Mouse (Mus musculus) liver (tissue): ENCODE measurements around the gene Calhm5.

ENCODE experiments used
- DNase-seq: peaks from one replicate; pipeline ENCODE4 v3.0.0-alpha.2; 2020; ENCODE audit warnings: mixed read lengths

Gene Calhm5

DNA sequence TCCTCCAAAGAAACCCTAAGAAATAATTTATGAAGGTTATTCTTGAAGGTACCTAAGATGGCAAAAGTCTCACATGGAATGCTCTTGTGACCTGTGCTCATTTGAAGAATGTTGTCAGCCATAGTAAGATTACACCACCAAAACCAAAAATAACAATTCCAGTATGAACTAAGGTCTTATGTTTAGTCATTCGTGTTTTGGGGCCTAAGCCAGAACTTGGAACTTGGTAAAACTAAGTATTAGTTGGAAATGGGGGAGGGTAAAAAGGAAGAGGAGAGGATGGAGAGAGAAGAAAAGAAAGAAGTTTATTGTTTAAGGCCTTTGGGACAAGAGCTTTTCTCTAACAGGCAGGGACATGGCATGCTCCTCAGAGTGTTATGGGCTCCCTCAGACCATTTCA, 26.7 kb downstream of the Calhm5 start:
- no peak for DNase-seq

DNA sequence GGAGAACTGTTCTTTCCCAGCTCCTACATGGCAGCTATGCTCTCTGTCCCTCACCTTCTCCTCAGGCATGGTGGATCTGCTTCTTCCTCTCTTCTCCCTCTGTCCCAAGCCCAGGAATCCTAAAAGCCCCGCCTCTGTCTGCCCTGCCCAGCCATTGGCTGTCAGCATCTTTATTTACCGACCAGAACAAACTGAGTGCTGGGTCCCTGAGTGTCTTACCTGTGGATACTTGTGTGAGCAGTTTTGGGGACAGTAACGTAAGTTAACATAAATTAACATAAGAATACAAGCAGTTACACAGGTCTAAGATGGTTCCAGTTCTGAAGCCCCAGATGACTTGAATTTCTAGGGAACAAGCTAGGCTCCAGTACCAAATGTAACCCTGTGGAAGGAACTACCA, 29.7 kb downstream of the Calhm5 start:
- no peak for DNase-seq

DNA sequence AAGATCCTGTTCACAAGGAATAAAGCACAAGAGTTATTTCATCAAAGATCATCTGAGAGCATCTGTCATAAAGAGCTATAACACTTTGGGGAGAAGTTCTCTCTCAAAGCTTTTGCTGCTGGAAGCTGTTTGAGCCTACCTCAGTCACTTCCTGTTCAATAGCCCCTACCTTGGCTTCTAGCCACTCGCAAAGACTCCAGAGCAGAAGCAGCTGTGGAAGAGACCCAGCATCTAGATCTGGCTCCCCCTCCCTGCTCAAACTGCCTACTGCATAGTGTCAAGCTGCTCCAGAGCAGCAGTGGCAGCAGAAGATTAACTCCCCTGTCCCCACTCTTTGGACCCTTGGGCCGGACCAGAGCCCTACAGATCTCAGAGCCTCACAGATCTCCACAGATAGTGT, 42.3 kb downstream of the Calhm5 start:
- no peak for DNase-seq

DNA sequence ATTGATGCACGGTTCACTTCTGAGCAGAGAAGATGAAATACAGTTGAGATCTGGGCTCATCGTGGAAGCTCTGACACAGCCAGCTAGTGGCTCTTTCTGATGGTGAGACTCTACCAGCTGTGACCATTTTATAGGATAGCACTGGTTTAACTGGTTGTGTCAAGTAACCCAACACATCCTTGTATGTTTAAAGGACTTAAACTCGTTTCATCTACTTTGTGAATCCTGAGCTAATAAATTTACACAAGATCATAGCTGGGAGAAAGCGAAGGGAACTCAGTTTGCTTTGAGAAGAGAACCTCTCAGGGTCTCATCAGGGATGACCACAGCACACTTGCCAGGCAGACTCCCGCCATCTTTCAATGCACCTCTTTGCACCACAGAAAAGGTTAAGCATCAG, 52.1 kb downstream of the Calhm5 start, which contains the start of gene Calhm4:
Gene Calhm4 (minus strand): TSS at position 101 of the 400 bp plus-strand sequence.
- no peak for DNase-seq
